ENCODE assay signal across 19 mouse cellular contexts in genomic region chrX:94788331-94788920, GRCm38 (mm10).
DNase-seq lines count a peak whose midpoint lies in the region; ATAC-seq and TF ChIP-seq lines count a peak whose summit lies in the region.
"Had no signal": no experiment of that assay in that cellular context is flagged by ENCODE, and none has a peak within 500 bp of the region (broad histone marks: within the 10 kb centered on the region; RNA-seq: fewer than 3 reads in every experiment).

No protein-coding gene starts in this region.

- no peak for TF ChIP-seq RAD21 in MEL (IDR thresholded peaks at IDR 0.05; ENCODE audit: low read depth, low read length)

- no peak overlapping the region for H3K9ac ChIP-seq in kidney, embryonic 16.5 days (replicated peaks; ENCODE audit: low read length)
- H3K9ac ChIP-seq in MEL (ENCODE audit: control insufficient read depth, low read depth, low read length, poor library complexity, severe bottlenecking) = no peak overlapping the region
- H3K9ac ChIP-seq: embryonic facial prominence, embryonic 12.5 days; forebrain, embryonic 15.5 days; limb, embryonic 12.5 days; liver, embryonic 14.5 days; midbrain, embryonic 12.5 days; neural tube, embryonic 12.5 days had no signal

- TF ChIP-seq POLR2A in MEL (IDR thresholded peaks at IDR 0.05; ENCODE audit: control insufficient read depth in 1 of 2, insufficient read depth in 1 of 2, low read depth in 1 of 2, low read length in 2 of 2, poor library complexity in 1 of 2) = no peak

- DNase-seq in kidney, adult 9 months = peak; percentile 44
- peak; percentile 52 for DNase-seq in MEL (ENCODE audit: low read depth, low spot score)
- peak; percentile 8 for DNase-seq in brain, adult 2 months (ENCODE audit: low read depth, low spot score)
- peak; percentile 46 for DNase-seq in lung, postnatal 36 days
- no peak for DNase-seq in layer of hippocampus, adult 9-10 months (ENCODE audit: low spot score)
- DNase-seq in Muller cell, postnatal 12 days (ENCODE audit: inconsistent ontology term) = no peak
- DNase-seq: cerebellum, adult 9-11 months; gastrocnemius, postnatal 14 days; thymus, postnatal 14 days had no signal

- H3K36me3 ChIP-seq in kidney, embryonic 16.5 days (ENCODE audit: insufficient read depth, low read length) = peaks cover 2% of the 10 kb centered on the region; the same call in 1 of the 2 replicates
- peaks cover 2 to 8% of the 10 kb centered on the region in 2 experiments for H3K36me3 ChIP-seq in MEL (ENCODE audit: control insufficient read depth in 1 of 2, insufficient read depth in 2 of 2, low read length in 2 of 2)
- H3K36me3 ChIP-seq: embryonic facial prominence, embryonic 12.5 days; forebrain, embryonic 15.5 days; limb, embryonic 12.5 days; midbrain, embryonic 12.5 days; neural tube, embryonic 12.5 days had no signal

- H3K27ac ChIP-seq in kidney, embryonic 16.5 days (ENCODE audit: low read length) = no peak overlapping the region
- H3K27ac ChIP-seq in MEL (ENCODE audit: control insufficient read depth, low read depth, low read length) = no peak overlapping the region
- H3K27ac ChIP-seq: embryonic facial prominence, embryonic 12.5 days; forebrain, embryonic 15.5 days; limb, embryonic 12.5 days; liver, embryonic 14.5 days; macrophage; midbrain, embryonic 12.5 days; neural tube, embryonic 12.5 days had no signal

- no peak overlapping the region for H3K4me2 ChIP-seq in kidney, embryonic 16.5 days (replicated peaks; ENCODE audit: low read depth, low read length)
- H3K4me2 ChIP-seq: embryonic facial prominence, embryonic 12.5 days; forebrain, embryonic 15.5 days; limb, embryonic 12.5 days; midbrain, embryonic 12.5 days; neural tube, embryonic 12.5 days had no signal

- H3K4me3 ChIP-seq in kidney, embryonic 16.5 days (ENCODE audit: low read length) = no peak overlapping the region
- no peak overlapping the region for H3K4me3 ChIP-seq in MEL (ENCODE audit: control insufficient read depth in 1 of 2, insufficient read depth in 1 of 2, low read depth in 2 of 2, low read length in 2 of 2)
- H3K4me3 ChIP-seq: embryonic facial prominence, embryonic 12.5 days; erythroblast, embryonic 14.5 days; forebrain, embryonic 15.5 days; limb, embryonic 12.5 days; midbrain, embryonic 12.5 days; neural tube, embryonic 12.5 days had no signal

- H3K4me1 ChIP-seq in kidney, embryonic 16.5 days (ENCODE audit: insufficient read depth, low read length) = no peaks in the 10 kb centered on the region
- H3K4me1 ChIP-seq in MEL (ENCODE audit: control insufficient read depth in 1 of 2, insufficient read depth in 2 of 2, low read length in 2 of 2) = peaks cover 2 to 5% of the 10 kb centered on the region in 2 experiments; a peak in 2 of 4 replicates
- H3K4me1 ChIP-seq: embryonic facial prominence, embryonic 12.5 days; forebrain, embryonic 15.5 days; limb, embryonic 12.5 days; midbrain, embryonic 12.5 days; neural tube, embryonic 12.5 days had no signal

- no peak for TF ChIP-seq CTCF in MEL (IDR thresholded peaks at IDR 0.05 in 2 of 3, conservative IDR thresholded peaks at IDR 0.05 in 1 of 3; ENCODE audit: control insufficient read depth in 1 of 3, insufficient read depth in 1 of 3, low read depth in 2 of 3, low read length in 3 of 3, poor library complexity in 1 of 3, severe bottlenecking in 1 of 3)

- H3K79me2 ChIP-seq in MEL (ENCODE audit: control insufficient read depth, insufficient read depth, low read length, poor library complexity) = no peaks in the 10 kb centered on the region

- TF ChIP-seq EP300 in MEL (IDR thresholded peaks at IDR 0.05; ENCODE audit: low read depth in 1 of 2, low read length in 2 of 2) = no peak

- H3K9me3 ChIP-seq in kidney, embryonic 16.5 days (ENCODE audit: low read length) = 0 out of 2 replicates have a peak, but pooled peaks cover 5% of the 10 kb centered on the region
- no peaks in the 10 kb centered on the region for H3K9me3 ChIP-seq in MEL (replicated peaks; ENCODE audit: insufficient read depth, low read length)
- H3K9me3 ChIP-seq: embryonic facial prominence, embryonic 12.5 days; forebrain, embryonic 15.5 days; limb, embryonic 12.5 days; midbrain, embryonic 12.5 days; neural tube, embryonic 12.5 days had no signal

- H3K27me3 ChIP-seq in kidney, embryonic 16.5 days (ENCODE audit: insufficient read depth, low read length) = no peaks in the 10 kb centered on the region
- no peaks in the 10 kb centered on the region for H3K27me3 ChIP-seq in MEL (ENCODE audit: control insufficient read depth in 1 of 2, insufficient read depth in 2 of 2, low read length in 2 of 2)
- H3K27me3 ChIP-seq: embryonic facial prominence, embryonic 12.5 days; forebrain, embryonic 15.5 days; limb, embryonic 12.5 days; midbrain, embryonic 12.5 days; neural tube, embryonic 12.5 days had no signal

- no peak for ATAC-seq in kidney, embryonic 16.5 days (ENCODE audit: low FRiP score, low TSS enrichment)
- ATAC-seq: CD4-positive, CD25-positive, alpha-beta regulatory T cell, adult 4 months; forebrain, embryonic 15.5 days had no signal

- WGBS in kidney, embryonic 16.5 days = 81% methylated on average over 3 of the region's 3 CpGs

TF ChIP-seq in MEL, 35 proteins besides CTCF, POLR2A, EP300 and RAD21:
- TF ChIP-seq POLR2AphosphoS5 (IDR thresholded peaks at IDR 0.05; ENCODE audit: borderline replicate concordance, low read depth, low read length) (no peak), MAFK (IDR thresholded peaks at IDR 0.05; ENCODE audit: borderline replicate concordance, low read depth, low read length) (no peak), NELFE (IDR thresholded peaks at IDR 0.05; ENCODE audit: low read depth, low read length) (no peak), ZKSCAN1 (IDR thresholded peaks at IDR 0.05; ENCODE audit: low read depth, low read length) (no peak), RCOR1 (IDR thresholded peaks at IDR 0.05; ENCODE audit: low read depth, low read length) (no peak)
TF ChIP-seq in MEL: peak in this region for 0.

Comparison
In these comparisons a context has a peak if more than half of its experiments do, and no peak if none do; other contexts are left out.
1. DNase-seq: peak in kidney, adult 9 months (single experiment), MEL (single experiment), brain, adult 2 months (single experiment) and lung, postnatal 36 days (single experiment); none in layer of hippocampus, adult 9-10 months (single experiment) and Muller cell, postnatal 12 days (single experiment).